Mouse (Mus musculus) heart, adult 2 months (tissue): ENCODE results near the gene Zfp277. TPM values are rescaled to one million over a fixed set of nuclear protein-coding genes. Genes with fewer than 3 reads are reported as not detected.
A peak's percentile ranks its signal among the peaks of the same experiment; 100 is the strongest.

Source experiments
- DNase-seq, 2 experiments: peaks; one replicate each; pipeline ENCODE4 v3.0.0; 2021
- H3K27ac ChIP-seq: fragments of 200-600 bp; 2 replicates; pipeline ENCODE4 v1.8.1; 2022
- H3K27me3 ChIP-seq: fragments of 200-500 bp; 2 replicates; pipeline ENCODE4 v1.6.1; 2012; ENCODE audit warnings: mild to moderate bottlenecking, low read length, inconsistent platforms, mixed read lengths; ENCODE audit not compliant: control insufficient read depth, insufficient read depth
- H3K36me3 ChIP-seq: fragments of 200-500 bp; 2 replicates; pipeline ENCODE4 v1.6.1; 2012; ENCODE audit warnings: low read length, inconsistent platforms; ENCODE audit not compliant: control insufficient read depth, insufficient read depth
- H3K4me1 ChIP-seq: fragments of 200-500 bp; 2 replicates; pipeline ENCODE4 v1.6.1; 2011; ENCODE audit warnings: low read length; ENCODE audit not compliant: control insufficient read depth, insufficient read depth
- H3K4me3 ChIP-seq: fragments of 200-600 bp; 2 replicates; pipeline ENCODE4 v1.8.1; 2022
- H3K79me2 ChIP-seq: fragments of 200-500 bp; replicated peaks from 2 replicates; pipeline ENCODE4 v1.6.1; 2012; ENCODE audit warnings: mild to moderate bottlenecking, inconsistent platforms, low read length, moderate library complexity, mixed read lengths; ENCODE audit not compliant: control insufficient read depth, insufficient read depth
- H3K9ac ChIP-seq: fragments of 200-500 bp; 2 replicates; pipeline ENCODE4 v1.6.1; 2012; ENCODE audit warnings: low read depth, mild to moderate bottlenecking, control low read depth, inconsistent platforms, low read length, mixed read lengths
- CTCF ChIP-seq: fragments of 200-600 bp; IDR thresholded peaks from 2 replicates; pipeline ENCODE4 v1.8.1; 2022; ENCODE audit warnings: antibody characterized with exemption, mild to moderate bottlenecking, moderate library complexity
- EP300 ChIP-seq: fragments of 200-500 bp; IDR thresholded peaks from 2 replicates; pipeline ENCODE4 v1.6.1; 2011; ENCODE audit warnings: low read depth, low read length, control low read depth; ENCODE audit not compliant: insufficient read depth
- POLR2A ChIP-seq: fragments of 200-500 bp; IDR thresholded peaks from 2 replicates; pipeline ENCODE4 v1.6.1; 2011; ENCODE audit warnings: mild to moderate bottlenecking, low read depth, low read length, control low read depth; ENCODE audit not compliant: insufficient read depth
- WGBS: fragments of 180-500 bp; shearing (Covaris S2); methylation state at CpG from one replicate; pipeline ENCODE4 v1.1.7; 2018; 5-methylcytosine and 5-hydroxymethylcytosine counted together
- intact Hi-C: fragments of 180-260 bp; cut with DNase I; formaldehyde crosslinking; loops from one replicate; pipeline ENCODE4 v1.15.1; 2025
- polyA plus RNA-seq: library from polyadenylated mRNA; depleted of rRNA; stranded (reverse); fragments of >200 nt; gene quantifications from 2 replicates; pipeline ENCODE4 v1.2.3, GENCODE M21; 2012
- total RNA-seq, 2 experiments: library from RNA; stranded (reverse); gene quantifications; 2 replicates each; pipeline ENCODE4 v1.2.3; 2021

The Zfp277 gene
- total and polyA plus RNA-seq, 3 experiments, result 5.2 to 10.9 (median 10.6) TPM

DNA sequence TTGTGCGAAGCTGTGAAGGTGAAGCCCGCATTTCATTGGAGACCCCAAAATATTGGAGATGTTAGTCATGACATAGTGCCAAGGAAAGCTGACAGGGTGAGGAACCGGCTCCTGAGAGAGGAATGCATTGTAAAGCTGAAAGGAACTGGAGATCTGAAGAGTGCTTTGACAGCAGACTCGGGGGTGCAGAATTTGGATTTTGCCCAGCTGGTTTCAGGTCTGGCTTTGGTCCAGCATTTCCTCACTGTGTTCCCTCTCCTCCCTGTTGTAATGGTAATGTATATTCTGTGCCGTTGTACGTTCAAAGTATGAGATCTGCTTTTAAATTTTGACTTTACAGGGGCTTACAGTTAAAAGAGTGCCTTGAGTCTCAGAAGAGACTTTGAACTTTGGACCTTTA, 141.7 kb downstream of the Zfp277 start:
- no peak for DNase-seq
- Histone ChIP-seq H3K27me3 (no peaks in the 10 kb centered on the region), H3K36me3 (no peaks in the 10 kb centered on the region), H3K9ac (no peak overlapping the region), H3K27ac (no peak overlapping the region), H3K79me2 (no peaks in the 10 kb centered on the region), H3K4me3 (no peak overlapping the region), H3K4me1 (peaks cover 2% of the 10 kb centered on the region)
- intact Hi-C loops, result no loop called here
- WGBS, result 62% methylated on average over 6 of the region's 6 CpGs
- TF ChIP-seq EP300 (no peak), CTCF (no peak), POLR2A (no peak)

DNA sequence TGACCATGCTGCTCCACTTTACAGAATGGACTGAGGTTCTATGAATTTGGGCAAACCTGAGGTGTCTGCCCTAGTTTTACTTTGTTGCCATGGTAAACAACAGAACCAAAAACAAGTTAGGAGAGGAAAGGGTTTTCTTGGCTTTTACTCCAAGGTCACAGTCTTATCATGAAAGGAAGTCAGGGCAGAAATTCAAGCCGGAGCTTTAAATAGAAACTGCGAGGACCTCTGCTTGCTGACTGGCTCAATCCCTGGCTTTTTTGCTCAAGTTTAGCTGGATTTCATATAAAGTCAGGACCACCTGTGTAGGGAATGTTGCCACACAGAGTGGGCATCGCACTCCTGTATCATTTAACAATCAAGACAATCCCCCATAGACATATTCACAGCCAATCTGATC, 147.1 kb downstream of the Zfp277 start:
- Histone ChIP-seq H3K9ac (no peak overlapping the region), H3K4me3 (no peak overlapping the region), H3K4me1 (peaks cover 2% of the 10 kb centered on the region), H3K79me2 (no peaks in the 10 kb centered on the region), H3K36me3 (peaks cover 3% of the 10 kb centered on the region; the same call in 1 of the 2 replicates), H3K27me3 (no peaks in the 10 kb centered on the region), H3K27ac (peak overlapping the region; percentile 0; the same call in 1 of the 2 replicates)
- intact Hi-C loops, result no loop called here
- 25% methylated on average over 3 of the region's 3 CpGs for WGBS
- TF ChIP-seq CTCF, result no peak
- TF ChIP-seq POLR2A, result no peak
- no peak for TF ChIP-seq EP300
- no peak for DNase-seq

GRCm38 (mm10) chr12:40286539-40286938, 159.2 kb downstream of the Zfp277 start:
- H3K36me3 ChIP-seq, result no peaks in the 10 kb centered on the region
- no peaks in the 10 kb centered on the region for H3K27me3 ChIP-seq
- WGBS, result 71% methylated on average over 4 of the region's 4 CpGs
- no peaks in the 10 kb centered on the region for H3K79me2 ChIP-seq
- DNase-seq, result no peak
- no peak overlapping the region for H3K27ac ChIP-seq
- no peaks in the 10 kb centered on the region for H3K4me1 ChIP-seq
- TF ChIP-seq CTCF, result no peak
- TF ChIP-seq POLR2A, result no peak
- no peak for TF ChIP-seq EP300
- no peak overlapping the region for H3K9ac ChIP-seq
- intact Hi-C loops, result no loop called here
- no peak overlapping the region for H3K4me3 ChIP-seq

GRCm38 (mm10) chr12:40280596-40281325, 164.9 kb downstream of the Zfp277 start:
- Histone ChIP-seq H3K36me3 (no peaks in the 10 kb centered on the region), H3K27ac (no peak overlapping the region), H3K4me1 (no peaks in the 10 kb centered on the region), H3K4me3 (no peak overlapping the region), H3K9ac (no peak overlapping the region), H3K27me3 (no peaks in the 10 kb centered on the region), H3K79me2 (no peaks in the 10 kb centered on the region)
- DNase-seq, result no peak
- 90% methylated on average over 4 of the region's 4 CpGs for WGBS
- intact Hi-C loops, result no loop called here
- TF ChIP-seq EP300 (no peak), POLR2A (no peak), CTCF (no peak)

DNA sequence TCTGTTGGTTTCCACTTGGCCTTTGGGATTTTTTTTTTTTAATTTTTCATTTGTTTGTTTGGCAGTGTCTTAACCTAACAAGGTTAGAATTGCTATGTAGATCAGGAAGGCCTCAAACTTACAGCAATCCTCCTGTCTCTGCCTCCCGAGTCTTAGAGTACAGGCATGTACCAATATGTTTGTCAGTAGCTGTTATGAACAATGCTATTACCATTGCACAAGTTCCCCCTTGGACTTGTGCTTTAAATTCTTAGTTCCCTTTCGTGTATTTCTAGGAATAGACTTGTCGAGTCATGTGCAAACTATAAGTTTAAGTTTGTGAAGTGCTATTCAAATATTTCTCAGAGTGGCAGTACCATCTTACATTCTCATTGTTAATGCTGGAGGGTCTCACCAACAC, 168.1 kb downstream of the Zfp277 start:
- H3K79me2 ChIP-seq, result no peaks in the 10 kb centered on the region
- no peak for DNase-seq
- H3K36me3 ChIP-seq, result no peaks in the 10 kb centered on the region
- TF ChIP-seq POLR2A, result no peak
- TF ChIP-seq EP300, result no peak
- no peak for TF ChIP-seq CTCF
- H3K4me1 ChIP-seq, result no peaks in the 10 kb centered on the region
- H3K4me3 ChIP-seq, result no peak overlapping the region
- intact Hi-C loops, result no loop called here
- H3K27me3 ChIP-seq, result no peaks in the 10 kb centered on the region
- WGBS, result 89% methylated on average over 3 of the region's 3 CpGs
- H3K9ac ChIP-seq, result no peak overlapping the region
- H3K27ac ChIP-seq, result no peak overlapping the region

DNA sequence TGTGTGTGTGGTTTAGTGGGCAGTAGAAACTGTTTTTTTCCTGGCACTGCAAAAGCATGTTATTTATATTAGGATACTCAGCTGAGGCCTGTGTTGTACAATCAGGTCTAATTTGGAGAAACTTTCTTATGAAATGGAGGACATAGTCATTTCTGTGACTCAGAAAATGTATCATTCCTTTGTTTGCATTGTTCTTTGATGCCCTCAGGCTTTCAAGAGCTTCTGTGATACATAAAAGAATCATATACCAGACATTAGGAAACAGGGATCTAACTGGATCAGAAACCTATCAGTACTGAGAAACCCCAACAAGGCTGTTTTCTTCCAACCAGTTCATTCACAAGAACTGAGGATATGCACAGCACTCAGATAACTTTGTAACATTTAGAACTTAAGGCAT, 170.8 kb downstream of the Zfp277 start:
- DNase-seq, result no peak
- no peak for TF ChIP-seq CTCF
- TF ChIP-seq EP300, result no peak
- TF ChIP-seq POLR2A, result no peak
- Histone ChIP-seq H3K79me2 (no peaks in the 10 kb centered on the region), H3K9ac (no peak overlapping the region), H3K4me1 (no peaks in the 10 kb centered on the region), H3K4me3 (no peak overlapping the region), H3K27ac (no peak overlapping the region), H3K36me3 (no peaks in the 10 kb centered on the region), H3K27me3 (no peaks in the 10 kb centered on the region)
- intact Hi-C loops, result no loop called here
